Mouse (Mus musculus) limb, embryonic 13.5 days (tissue): ENCODE results near the gene Prm2. TPM values are rescaled to one million over a fixed set of nuclear protein-coding genes. Genes with fewer than 3 reads are reported as not detected.

ENCODE experiments used
- ATAC-seq: fragments of 200-750 bp; cut with Nextera tagmentation; 2 replicates; pipeline ENCODE4 v1.8.0; 2017; ENCODE audit warnings: low read depth, moderate number of reproducible peaks, moderate TSS enrichment; ENCODE audit not compliant: low FRiP score
- H3K27ac ChIP-seq: fragments of 300-500 bp; sonication (generic); 2 replicates; pipeline ENCODE4 v1.5.1; 2015; ENCODE audit warnings: inconsistent platforms, mild to moderate bottlenecking, moderate library complexity
- H3K27me3 ChIP-seq: fragments of 300-500 bp; sonication (generic); 2 replicates; pipeline ENCODE4 v1.6.1; 2015; ENCODE audit warnings: mild to moderate bottlenecking, inconsistent platforms
- H3K36me3 ChIP-seq: fragments of 300-500 bp; sonication (generic); 2 replicates; pipeline ENCODE4 v1.6.1; 2015; ENCODE audit warnings: inconsistent platforms, mild to moderate bottlenecking, moderate library complexity
- H3K4me1 ChIP-seq: fragments of 300-500 bp; sonication (generic); 2 replicates; pipeline ENCODE4 v1.6.1; 2015; ENCODE audit warnings: inconsistent platforms
- H3K4me2 ChIP-seq: fragments of 300-500 bp; sonication (generic); replicated peaks from 2 replicates; pipeline ENCODE4 v1.6.1; 2015; ENCODE audit warnings: inconsistent platforms, mild to moderate bottlenecking, moderate library complexity
- H3K4me3 ChIP-seq: fragments of 300-500 bp; sonication (generic); 2 replicates; pipeline ENCODE4 v1.5.1; 2015; ENCODE audit warnings: moderate library complexity, mild to moderate bottlenecking, inconsistent platforms
- H3K9ac ChIP-seq: fragments of 300-500 bp; sonication (generic); 2 replicates; pipeline ENCODE4 v1.6.1; 2015; ENCODE audit warnings: mild to moderate bottlenecking, inconsistent platforms
- H3K9me3 ChIP-seq: fragments of 300-500 bp; sonication (generic); 2 replicates; pipeline ENCODE4 v1.6.1; 2016; ENCODE audit warnings: inconsistent platforms
- WGBS: fragments of 180-500 bp; shearing (Covaris S2); methylation state at CpG from one replicate; pipeline ENCODE4 v1.1.7; 2015; 5-methylcytosine and 5-hydroxymethylcytosine counted together
- polyA plus RNA-seq: library from polyadenylated mRNA; unstranded; fragments of >200 nt; fragmentation: Nextera tagmentation; extraction: Ambion mirVana; gene quantifications from 2 replicates; pipeline ENCODE4 v1.2.1, GENCODE M21; 2015

Prm2 gene
- polyA plus RNA-seq, 1 experiment from 2014 or later: not detected

DNA sequence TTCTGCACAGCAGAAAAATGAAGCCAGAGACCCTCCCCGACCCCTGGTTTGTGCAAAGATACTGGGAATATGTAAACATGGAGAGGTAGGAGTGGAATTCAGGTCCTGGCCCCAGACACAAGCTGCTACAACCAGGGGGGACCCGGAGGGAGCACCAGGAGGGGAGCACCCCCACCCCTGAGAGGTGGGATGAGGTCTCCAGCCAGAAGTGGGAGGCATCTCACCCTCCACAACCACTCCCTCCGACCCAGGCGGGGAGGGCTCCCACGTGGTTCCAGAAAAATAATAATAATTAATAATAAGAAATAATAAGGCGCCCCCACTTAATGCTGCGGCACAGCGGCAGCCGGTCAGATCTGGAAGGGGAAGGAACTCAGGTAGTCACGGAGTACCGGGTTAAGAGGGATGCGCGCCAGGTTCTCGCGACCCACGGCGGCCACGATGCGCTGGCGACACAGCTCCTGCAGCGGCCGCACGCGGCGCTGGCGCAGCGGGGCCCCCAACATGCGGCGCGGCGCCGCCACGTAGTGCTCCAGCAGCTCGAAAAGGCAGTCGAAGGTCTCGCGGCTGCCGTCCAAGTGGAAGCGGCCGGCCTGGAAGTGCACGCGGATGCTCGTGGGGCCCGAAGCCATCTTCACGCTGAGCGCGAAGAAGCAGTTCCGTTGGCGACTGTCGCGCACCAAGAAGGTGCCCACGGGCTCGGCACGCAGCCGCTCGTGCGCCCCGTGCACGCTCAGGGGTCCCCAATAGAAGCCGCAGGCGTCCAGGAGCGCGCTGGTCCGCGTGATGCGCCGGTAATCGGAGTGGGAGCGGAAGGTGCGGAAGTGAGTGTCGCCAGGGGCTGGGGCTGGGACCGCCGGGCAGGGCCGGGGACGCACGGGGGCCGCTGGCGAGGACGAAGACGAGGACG lies 11.8 kb downstream of the Prm2 start:
- H3K36me3 ChIP-seq: 0 out of 2 replicates have a peak, but pooled peaks cover 5% of the 10 kb centered on the region
- H3K9me3 ChIP-seq: no peaks in the 10 kb centered on the region
- peak overlapping the region; percentile 62 for H3K4me3 ChIP-seq
- no peaks in the 10 kb centered on the region for H3K27me3 ChIP-seq
- H3K4me1 ChIP-seq: peaks cover 60% of the 10 kb centered on the region
- H3K4me2 ChIP-seq: peak overlapping the region; percentile 97
- H3K27ac ChIP-seq: peak overlapping the region; percentile 99
- peak overlapping the region; percentile 89 for H3K9ac ChIP-seq
- WGBS: 1% methylated on average over 81 of the region's 81 CpGs
- peak; percentile 0; the same call in 1 of the 2 replicates for ATAC-seq

- H3K4me2 ChIP-seq: peak overlapping the region; percentile 97
Observed at GRCm38 (mm10) chr16:10783451-10783850, 12.5 kb downstream of the Prm2 start.

DNA sequence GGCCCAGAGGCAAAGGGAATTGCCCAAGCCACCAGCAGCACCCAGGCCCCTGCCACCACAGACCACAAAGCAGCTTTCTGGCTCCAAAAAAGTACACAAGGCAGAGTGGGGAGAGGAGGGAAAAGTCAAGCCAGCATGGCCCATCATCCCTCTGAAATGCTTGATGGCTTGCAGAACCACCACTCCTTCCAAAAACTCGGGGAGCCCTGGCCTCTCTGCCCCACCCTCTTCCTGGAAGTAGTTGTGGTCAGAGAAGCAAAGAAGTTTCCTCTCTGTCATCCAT lies 12.8 kb downstream of the Prm2 start:
- H3K4me1 ChIP-seq: peaks cover 60% of the 10 kb centered on the region
- H3K27ac ChIP-seq: no peak overlapping the region
- 0 out of 2 replicates have a peak, but pooled peaks cover 5% of the 10 kb centered on the region for H3K36me3 ChIP-seq
- H3K9me3 ChIP-seq: no peaks in the 10 kb centered on the region
- ATAC-seq: no peak
- peak overlapping the region; percentile 62 for H3K4me3 ChIP-seq
- H3K27me3 ChIP-seq: no peaks in the 10 kb centered on the region
- 18% methylated on average over 1 of the region's 1 CpGs for WGBS
- H3K4me2 ChIP-seq: peak overlapping the region; percentile 97
- peak overlapping the region; percentile 89 for H3K9ac ChIP-seq

More at GRCm38 (mm10) chr16:10783451-10783850, 12.5 kb downstream of the Prm2 start:
- 48% methylated on average over 8 of the region's 8 CpGs for WGBS
- no peak for ATAC-seq
- peaks cover 60% of the 10 kb centered on the region for H3K4me1 ChIP-seq
- peak overlapping the region; percentile 62 for H3K4me3 ChIP-seq
- H3K9me3 ChIP-seq: no peaks in the 10 kb centered on the region
- H3K36me3 ChIP-seq: 0 out of 2 replicates have a peak, but pooled peaks cover 5% of the 10 kb centered on the region
- H3K27me3 ChIP-seq: no peaks in the 10 kb centered on the region
- no peak overlapping the region for H3K27ac ChIP-seq
- peak overlapping the region; percentile 89 for H3K9ac ChIP-seq

GRCm38 (mm10) chr16:10782377-10783151 lies 13.4 kb downstream of the Prm2 start:
- no peak for ATAC-seq
- H3K36me3 ChIP-seq: 0 out of 2 replicates have a peak, but pooled peaks cover 5% of the 10 kb centered on the region
- peaks cover 59% of the 10 kb centered on the region for H3K4me1 ChIP-seq
- H3K4me2 ChIP-seq: peak overlapping the region; percentile 97
- peak overlapping the region; percentile 89 for H3K9ac ChIP-seq
- no peaks in the 10 kb centered on the region for H3K27me3 ChIP-seq
- H3K4me3 ChIP-seq: peak overlapping the region; percentile 62
- 40% methylated on average over 6 of the region's 6 CpGs for WGBS
- peak overlapping the region; percentile 52 for H3K27ac ChIP-seq
- H3K9me3 ChIP-seq: no peaks in the 10 kb centered on the region

DNA sequence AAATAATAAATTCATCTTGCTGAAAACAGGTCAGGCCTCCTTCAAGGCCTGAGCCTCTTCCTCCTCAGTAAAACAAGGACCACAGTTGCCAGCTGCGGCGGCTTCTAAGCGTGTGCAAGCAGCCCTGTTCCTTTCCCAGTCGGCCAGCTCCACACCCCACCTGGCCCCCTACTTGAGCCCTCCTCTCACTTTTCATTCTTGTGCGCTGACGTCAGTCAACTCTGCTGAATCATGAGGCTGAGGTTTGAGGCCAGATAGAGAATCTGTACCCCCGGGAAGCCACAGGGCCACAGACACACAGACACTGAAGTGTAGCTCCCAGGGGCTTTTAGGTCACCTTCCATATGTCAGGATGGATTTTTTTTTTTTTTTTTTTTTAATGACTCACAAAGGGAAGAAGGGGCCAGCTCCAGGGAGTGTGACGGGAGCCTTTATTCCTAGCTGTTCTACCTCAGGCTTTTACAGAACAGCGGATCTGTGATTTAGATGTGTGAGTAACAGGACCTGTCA lies 14.0 kb downstream of the Prm2 start:
- Histone ChIP-seq H3K4me3 (peak overlapping the region; percentile 62), H3K27me3 (no peaks in the 10 kb centered on the region), H3K27ac (peak overlapping the region; percentile 52), H3K36me3 (0 out of 2 replicates have a peak, but pooled peaks cover 5% of the 10 kb centered on the region), H3K4me1 (peaks cover 53% of the 10 kb centered on the region), H3K4me2 (peak overlapping the region; percentile 97), H3K9ac (0 out of 2 replicates have a peak overlapping the region, but pooled peaks have one; percentile 39), H3K9me3 (no peaks in the 10 kb centered on the region)
- WGBS: 21% methylated on average over 9 of the region's 9 CpGs
- ATAC-seq: no peak

DNA sequence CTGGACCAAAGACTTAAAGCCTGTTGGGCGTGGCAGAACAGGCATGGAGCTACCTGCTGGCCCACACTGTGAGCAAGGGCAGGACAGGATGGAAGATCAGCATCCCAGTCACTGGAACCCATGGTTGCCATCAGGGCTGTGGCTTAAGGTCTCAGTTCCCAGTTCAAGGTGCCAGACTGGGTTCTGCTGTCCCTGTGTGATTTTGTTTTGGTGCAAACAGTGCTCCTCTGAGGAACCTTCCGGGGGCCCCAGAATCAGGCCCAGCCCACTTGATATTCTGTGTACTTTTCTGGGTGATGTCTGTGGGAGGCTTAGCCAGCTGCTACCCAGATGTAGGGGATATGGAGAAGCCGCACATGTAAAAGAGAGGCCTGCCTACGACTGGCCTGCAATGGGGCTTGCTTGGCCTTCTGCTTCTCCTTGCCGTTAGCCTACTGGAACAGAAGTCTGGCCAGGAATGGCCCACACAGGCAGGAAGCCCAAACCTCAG lies 15.3 kb downstream of the Prm2 start:
- Histone ChIP-seq H3K4me1 (peaks cover 43% of the 10 kb centered on the region), H3K27ac (peak overlapping the region; percentile 52), H3K27me3 (no peaks in the 10 kb centered on the region), H3K4me2 (peak overlapping the region; percentile 19; the same call in 1 of the 2 replicates), H3K36me3 (0 out of 2 replicates have a peak, but pooled peaks cover 5% of the 10 kb centered on the region), H3K9ac (peak overlapping the region; percentile 39; the same call in 1 of the 2 replicates), H3K9me3 (no peaks in the 10 kb centered on the region), H3K4me3 (no peak overlapping the region)
- WGBS: 52% methylated on average over 5 of the region's 5 CpGs
- no peak for ATAC-seq

DNA sequence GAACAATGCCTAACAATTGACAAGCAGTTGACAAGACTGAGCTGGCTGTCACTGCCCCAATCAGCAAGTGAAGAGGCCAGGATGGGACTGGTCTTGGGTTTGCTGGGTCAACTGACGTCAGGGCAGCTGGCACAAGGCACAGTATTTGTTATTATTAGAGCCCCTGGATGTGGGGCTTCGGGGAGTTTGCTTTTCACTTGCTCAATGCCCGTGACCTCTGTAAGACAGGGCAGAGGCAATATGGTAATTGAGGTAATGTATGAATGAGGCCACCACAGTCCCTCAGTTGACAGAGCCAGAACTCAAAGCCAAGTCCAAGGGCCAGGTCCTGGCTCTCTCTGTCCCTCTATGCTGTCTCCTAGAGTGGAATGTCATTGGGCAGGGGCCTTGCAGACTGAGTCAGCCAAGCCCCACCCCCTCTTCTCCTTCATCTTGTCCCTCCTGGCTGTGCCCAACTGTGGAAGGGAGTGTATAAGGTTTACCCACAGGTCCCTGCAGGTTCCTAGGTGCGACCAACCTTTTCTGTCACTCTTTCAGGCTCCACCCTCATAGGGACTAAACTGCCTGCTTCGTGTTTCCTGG lies 18.3 kb downstream of the Prm2 start:
- H3K4me2 ChIP-seq: no peak overlapping the region
- no peak for ATAC-seq
- H3K4me3 ChIP-seq: no peak overlapping the region
- H3K27me3 ChIP-seq: no peaks in the 10 kb centered on the region
- H3K9me3 ChIP-seq: no peaks in the 10 kb centered on the region
- 0 out of 2 replicates have a peak, but pooled peaks cover 2% of the 10 kb centered on the region for H3K36me3 ChIP-seq
- peaks cover 32% of the 10 kb centered on the region for H3K4me1 ChIP-seq
- WGBS: 76% methylated on average over 5 of the region's 5 CpGs
- H3K9ac ChIP-seq: no peak overlapping the region
- no peak overlapping the region for H3K27ac ChIP-seq

- H3K4me2 ChIP-seq: no peak overlapping the region
- ATAC-seq: no peak
- H3K9ac ChIP-seq: no peak overlapping the region
- 54% methylated on average over 7 of the region's 7 CpGs for WGBS
- H3K36me3 ChIP-seq: no peaks in the 10 kb centered on the region
- no peak overlapping the region for H3K27ac ChIP-seq
- H3K4me1 ChIP-seq: peaks cover 20% of the 10 kb centered on the region
- no peaks in the 10 kb centered on the region for H3K9me3 ChIP-seq
- H3K27me3 ChIP-seq: no peaks in the 10 kb centered on the region
- no peak overlapping the region for H3K4me3 ChIP-seq
Observed at GRCm38 (mm10) chr16:10776322-10776721, 19.6 kb downstream of the Prm2 start.

DNA sequence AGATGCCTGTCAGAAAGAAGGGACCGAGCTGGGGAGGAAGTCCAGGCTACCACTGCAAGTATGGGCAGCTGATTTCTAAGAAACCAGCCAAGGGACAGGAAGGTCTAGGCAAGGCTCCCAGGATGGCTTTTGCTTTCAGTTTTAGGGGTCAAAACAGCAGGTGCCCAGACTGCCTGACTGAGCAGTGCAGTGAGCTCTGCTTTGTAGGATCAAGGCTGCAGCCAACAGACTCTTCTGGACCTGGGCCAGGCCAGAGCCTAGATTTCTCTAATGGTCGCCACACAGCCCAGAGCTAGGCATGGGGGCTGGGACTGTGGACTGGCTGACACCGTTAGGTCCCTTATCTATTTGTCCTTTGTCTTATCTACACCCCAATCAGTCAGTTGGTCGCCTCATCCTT lies 21.2 kb downstream of the Prm2 start:
- ATAC-seq: no peak
- 67% methylated on average over 4 of the region's 4 CpGs for WGBS
- H3K4me2 ChIP-seq: no peak overlapping the region

DNA sequence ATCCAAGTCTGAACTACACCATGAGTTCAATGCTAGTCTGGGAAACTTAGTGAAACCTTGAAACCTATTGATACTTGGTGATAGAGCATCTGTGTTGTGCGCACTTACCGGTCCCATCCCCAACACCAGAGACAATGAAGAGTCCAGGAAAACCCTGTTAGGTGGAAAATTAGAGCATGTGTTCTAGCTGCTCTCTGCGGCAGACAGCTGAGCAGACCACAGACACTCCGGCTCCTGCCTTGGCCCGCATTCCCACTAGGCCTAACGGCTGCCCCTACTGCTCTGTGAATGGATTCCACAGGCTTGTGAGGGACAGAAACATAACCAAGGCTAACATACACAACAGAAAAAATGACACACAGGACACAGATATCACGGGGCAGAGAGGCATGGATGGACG lies 22.4 kb downstream of the Prm2 start:
- Histone ChIP-seq H3K4me3 (no peak overlapping the region), H3K27ac (no peak overlapping the region), H3K27me3 (no peaks in the 10 kb centered on the region), H3K9ac (no peak overlapping the region), H3K36me3 (no peaks in the 10 kb centered on the region), H3K4me2 (no peak overlapping the region), H3K4me1 (peaks cover 30% of the 10 kb centered on the region), H3K9me3 (no peaks in the 10 kb centered on the region)
- 82% methylated on average over 8 of the region's 8 CpGs for WGBS
- no peak for ATAC-seq

More for the DNA sequence above, 21.2 kb downstream of the Prm2 start:
- Histone ChIP-seq H3K27me3 (no peaks in the 10 kb centered on the region), H3K9me3 (no peaks in the 10 kb centered on the region), H3K9ac (no peak overlapping the region), H3K36me3 (no peaks in the 10 kb centered on the region), H3K4me3 (no peak overlapping the region), H3K27ac (no peak overlapping the region), H3K4me1 (peaks cover 19% of the 10 kb centered on the region)

GRCm38 (mm10) chr16:10771769-10772510 lies 24.0 kb downstream of the Prm2 start:
- WGBS: 51% methylated on average over 19 of the region's 19 CpGs
- Histone ChIP-seq H3K36me3 (no peaks in the 10 kb centered on the region), H3K4me1 (peaks cover 30% of the 10 kb centered on the region), H3K9me3 (no peaks in the 10 kb centered on the region), H3K4me2 (no peak overlapping the region), H3K4me3 (no peak overlapping the region), H3K27ac (no peak overlapping the region), H3K27me3 (no peaks in the 10 kb centered on the region), H3K9ac (no peak overlapping the region)
- no peak for ATAC-seq
